Mouse (Mus musculus) left cerebral cortex, postnatal 25 days (tissue): Measurements from ENCODE around the gene Lrrc8a. TPM values are rescaled to one million over a fixed set of nuclear protein-coding genes. Genes with fewer than 3 reads are reported as not detected.

Source experiments
- DNase-seq, 2 experiments: peaks; one replicate each; pipeline ENCODE4 v3.0.0; 2022; ENCODE audit warnings: low spot score in 2 of 2, mixed read lengths in 1 of 2
- intact Hi-C: fragments of 180-260 bp; cut with DNase I; formaldehyde crosslinking; loops from one replicate; pipeline ENCODE4 v1.15.1; 2025
- total RNA-seq, 2 experiments: library from RNA; stranded (reverse); gene quantifications; 2 replicates each; pipeline ENCODE4 v1.2.3; 2021

Lrrc8a gene
- total RNA-seq = 10 to 100 TPM; 53.9 to 59.8 TPM

- intact Hi-C loops = loop anchor here (1.0 to 2.0 kb wide), 4 partner anchors 32 to 67 kb away; partner anchors contain the start of genes Endog, Kyat1 and Spout1
- DNase-seq = peak; percentile 99 to 100
Observed at GRCm38 (mm10) chr2:30237199-30237880, at the start of gene Lrrc8a. TSS of gene Lrrc8a (plus strand) at chr2:30237715.

GRCm38 (mm10) chr2:30191790-30192580 lies 45.5 kb upstream of the Lrrc8a start:
- intact Hi-C loops = no loop called here
- DNase-seq = no peak

GRCm38 (mm10) chr2:30194656-30195055 lies 42.9 kb upstream of the Lrrc8a start:
- intact Hi-C loops = no loop called here
- DNase-seq = no peak

- intact Hi-C loops = no loop called here
- DNase-seq = no peak
Observed at GRCm38 (mm10) chr2:30198021-30198420, 39.5 kb upstream of the Lrrc8a start.

GRCm38 (mm10) chr2:30199984-30200383 lies 37.5 kb upstream of the Lrrc8a start:
- intact Hi-C loops = no loop called here
- no peak for DNase-seq

DNA sequence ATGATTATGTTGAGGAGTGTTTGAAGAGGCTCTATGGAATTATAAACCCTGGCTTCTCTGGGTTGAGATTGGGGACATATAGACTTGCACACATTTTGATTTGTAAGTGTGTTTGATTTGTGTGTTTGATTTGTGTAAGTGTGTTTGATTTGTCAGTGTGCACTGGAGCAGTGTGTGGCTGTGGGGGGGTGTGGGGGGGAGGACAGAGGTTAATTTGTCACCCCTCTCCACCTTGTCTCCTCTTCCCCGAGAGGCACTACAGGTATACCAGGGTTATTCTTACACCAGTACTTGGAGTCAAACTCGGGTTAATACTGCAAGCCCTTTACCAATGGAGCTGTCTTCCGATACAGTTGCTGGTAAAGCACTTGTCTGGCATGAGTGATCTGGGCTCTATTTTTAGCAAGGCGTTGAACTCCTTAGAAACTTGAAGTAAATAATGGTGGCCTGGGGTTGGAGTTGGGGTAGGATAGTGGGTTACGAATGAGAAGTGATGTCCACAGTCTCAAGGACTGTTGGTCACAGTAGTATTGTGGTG lies 37.1 kb upstream of the Lrrc8a start:
- intact Hi-C loops = no loop called here
- DNase-seq = no peak

DNA sequence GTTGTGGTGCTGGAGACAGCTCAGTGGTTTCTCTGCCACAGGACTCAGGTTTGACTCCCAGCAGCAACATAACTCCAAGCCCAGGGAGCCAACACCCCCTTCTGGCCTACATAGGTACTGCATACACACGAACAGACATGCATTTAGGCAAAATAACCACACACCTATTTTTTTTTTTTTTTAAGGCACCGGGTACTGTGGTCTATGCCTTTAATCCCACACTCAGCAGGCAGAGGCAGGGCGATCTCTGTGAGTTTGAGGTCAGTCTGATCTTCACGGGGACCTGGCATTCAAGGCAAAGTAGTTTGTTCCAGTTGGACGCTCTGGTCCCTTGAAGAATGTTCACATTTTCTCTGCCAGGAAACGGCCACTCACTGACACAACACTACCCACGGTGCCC lies 34.1 kb upstream of the Lrrc8a start:
- no peak for DNase-seq
- intact Hi-C loops = no loop called here

GRCm38 (mm10) chr2:30205255-30205628 lies 32.3 kb upstream of the Lrrc8a start:
- intact Hi-C loops = loop anchor here (1.0 to 2.0 kb wide), 2 partner anchors 26 to 32 kb away; partner anchors contain the start of genes Lrrc8a and Spout1

GRCm38 (mm10) chr2:30205629-30206357 lies 31.7 kb upstream of the Lrrc8a start, which contains the start of gene Kyat1:
TSS of gene Kyat1 (minus strand) at chr2:30205847.
- intact Hi-C loops = loop anchor here (1.0 to 2.0 kb wide), 2 partner anchors 27 to 32 kb away; partner anchors contain the start of genes Lrrc8a and Spout1
- peak; percentile 91 to 96 for DNase-seq

More at GRCm38 (mm10) chr2:30205255-30205628, 32.3 kb upstream of the Lrrc8a start:
- DNase-seq = peak in 1 of 2 experiments; percentile 60

DNA sequence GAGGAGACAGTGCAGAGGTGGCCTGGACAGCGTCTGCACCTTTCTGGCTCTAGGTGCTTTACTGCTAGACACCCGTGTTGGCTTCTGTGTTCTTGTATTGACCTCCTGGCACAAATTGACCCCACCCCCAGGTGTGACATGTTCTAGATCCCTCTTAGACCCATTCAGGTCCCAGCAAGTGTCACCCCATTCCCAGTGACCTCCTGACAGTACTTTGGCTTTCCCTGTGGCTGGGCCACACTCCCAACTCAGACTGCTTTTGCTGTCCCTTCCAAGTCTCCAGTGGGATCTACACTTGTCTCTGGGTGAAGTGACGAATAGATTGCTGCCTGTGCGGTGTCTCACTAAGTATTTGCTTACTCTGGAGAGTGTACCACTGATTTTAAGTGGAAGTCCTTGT lies 30.1 kb upstream of the Lrrc8a start:
- intact Hi-C loops = no loop called here
- DNase-seq = no peak

DNA sequence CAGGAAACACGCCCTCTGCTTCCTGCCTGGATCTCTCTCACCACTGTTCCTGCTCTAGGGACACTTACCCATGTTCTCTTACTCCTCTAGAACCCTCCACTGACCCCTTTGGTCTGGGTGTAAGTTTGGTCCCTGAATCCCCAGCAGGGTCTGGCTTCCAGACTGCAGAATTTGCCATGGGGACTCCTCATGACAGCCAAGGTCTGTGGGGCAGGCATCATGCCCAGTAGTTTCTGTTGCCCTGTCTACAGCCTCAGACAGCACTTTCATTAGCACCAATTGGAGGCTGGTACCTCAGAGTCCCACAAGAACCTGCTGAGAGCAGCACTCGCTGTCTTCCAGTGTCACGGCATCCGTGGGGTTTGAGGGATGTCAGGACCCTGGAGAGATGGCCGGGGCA lies 29.6 kb upstream of the Lrrc8a start:
- intact Hi-C loops = no loop called here
- no peak for DNase-seq

DNA sequence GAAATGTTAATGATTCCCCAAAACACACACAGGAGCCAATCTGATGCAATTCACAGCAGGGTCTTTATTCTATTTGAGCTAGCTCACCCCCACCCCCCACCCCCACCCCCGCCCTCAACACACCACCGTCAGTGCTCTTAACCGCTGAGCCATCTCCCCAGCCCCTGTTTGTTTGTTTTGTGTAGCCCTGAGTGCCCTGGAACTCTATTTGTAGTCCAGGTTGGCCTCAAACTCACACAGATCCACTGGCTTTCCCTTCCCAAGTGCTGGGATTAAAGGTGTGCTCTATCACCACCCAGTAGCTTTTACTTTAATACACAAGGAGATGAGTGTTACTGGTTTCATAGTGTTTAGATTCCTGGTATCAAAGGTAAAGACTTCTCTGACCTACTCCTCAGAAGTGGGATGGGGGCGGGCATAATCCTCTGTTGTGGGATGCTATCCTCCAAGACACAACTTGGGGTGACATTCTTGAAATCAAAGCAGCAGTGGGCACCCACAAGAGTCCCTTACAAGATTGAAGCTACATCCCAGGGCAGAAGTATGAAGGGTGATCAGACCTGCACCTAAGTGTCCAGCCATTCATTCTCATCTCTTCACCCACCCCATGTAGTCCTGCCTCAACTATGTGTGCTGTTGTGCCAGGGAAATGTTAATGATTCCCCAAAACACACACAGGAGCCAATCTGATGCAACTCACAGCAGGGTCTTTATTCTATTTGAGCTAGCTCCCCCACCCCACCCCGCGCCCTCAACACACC lies 25.9 kb upstream of the Lrrc8a start:
- no peak for DNase-seq
- intact Hi-C loops = no loop called here

- intact Hi-C loops = no loop called here
- no peak for DNase-seq
Observed at GRCm38 (mm10) chr2:30212169-30212545, 25.4 kb upstream of the Lrrc8a start.

DNA sequence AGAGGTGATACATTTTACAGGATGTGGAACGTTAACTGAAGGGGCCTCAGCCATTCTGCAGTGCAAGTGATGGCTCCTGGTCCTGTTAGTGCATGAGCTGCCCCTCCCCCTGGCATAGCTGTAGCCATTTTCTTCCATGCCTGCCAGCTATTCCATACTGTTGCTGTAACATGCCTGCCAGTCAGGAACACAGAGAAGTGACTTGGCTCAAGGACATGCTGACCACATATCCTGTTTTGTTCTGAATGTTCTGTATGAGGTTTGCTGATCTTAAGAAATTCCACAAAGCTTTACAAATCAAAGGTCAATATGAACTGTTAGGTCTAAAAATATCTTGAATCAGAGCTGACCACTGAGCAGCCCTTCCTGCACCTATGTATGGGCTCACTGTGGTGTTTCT lies 24.6 kb upstream of the Lrrc8a start:
- intact Hi-C loops = no loop called here
- DNase-seq = no peak

DNA sequence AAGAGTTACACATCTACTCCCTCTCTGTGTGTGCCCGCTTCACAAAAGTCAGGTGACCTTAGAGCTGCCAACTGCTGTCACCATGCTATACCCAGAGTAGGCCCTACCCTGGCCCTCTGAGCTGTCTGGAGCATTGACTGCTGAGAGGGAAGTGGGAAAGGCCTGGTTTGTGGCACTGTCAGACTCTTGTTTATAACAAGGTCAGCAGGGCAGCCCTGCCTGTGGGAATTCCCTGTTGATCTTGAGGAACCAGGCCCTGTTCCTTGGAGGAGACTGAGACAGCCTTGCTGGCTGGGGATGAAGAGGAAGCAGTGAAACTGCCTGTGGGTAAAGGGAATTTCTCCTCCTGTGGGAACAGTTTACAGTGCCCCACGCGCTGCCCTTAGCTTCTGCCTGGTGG lies 22.8 kb upstream of the Lrrc8a start:
- intact Hi-C loops = no loop called here
- no peak for DNase-seq

DNA sequence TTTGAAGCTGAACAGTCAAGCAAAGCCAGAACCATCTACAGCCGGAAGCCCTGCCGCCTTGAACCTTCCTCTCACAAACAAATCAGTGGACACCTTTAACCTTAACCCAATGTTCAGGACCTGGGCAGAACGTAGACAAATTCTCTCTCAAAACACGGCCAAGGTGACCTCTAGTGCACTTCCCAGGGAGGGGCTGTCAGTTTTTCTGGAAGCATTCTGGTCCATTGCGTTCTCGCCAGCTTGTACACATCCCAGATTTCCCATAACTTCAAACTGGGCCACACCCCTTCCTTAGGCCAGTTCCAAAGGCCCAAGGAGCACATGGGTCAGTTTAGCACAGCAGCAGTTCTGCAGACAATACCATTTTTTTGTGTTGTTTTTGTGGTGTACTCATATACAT lies 22.0 kb upstream of the Lrrc8a start:
- DNase-seq = no peak
- intact Hi-C loops = no loop called here

DNA sequence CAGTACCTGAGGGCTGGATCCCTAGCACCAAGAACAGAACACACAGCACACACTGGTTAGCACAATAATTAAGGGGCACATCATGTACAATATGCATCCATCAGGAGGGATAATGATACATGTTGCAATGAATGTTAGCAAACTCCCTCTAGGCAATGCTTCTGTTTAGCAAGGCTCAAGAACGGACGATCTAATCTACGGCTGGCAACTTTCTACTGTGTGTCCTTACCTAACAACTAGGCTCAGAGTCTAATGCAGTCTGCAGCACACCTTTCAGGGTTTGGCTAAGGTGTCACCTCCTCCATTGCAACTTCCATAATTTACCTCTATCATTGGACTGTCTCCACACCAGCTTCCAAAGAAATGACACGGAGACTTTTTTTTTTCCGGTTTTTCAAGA lies 21.2 kb upstream of the Lrrc8a start:
- DNase-seq = no peak
- intact Hi-C loops = no loop called here

GRCm38 (mm10) chr2:30235593-30235992 lies 1.9 kb upstream of the Lrrc8a start:
- DNase-seq = no peak
- intact Hi-C loops = no loop called here
